Mouse (Mus musculus): Measurements from ENCODE around the gene Taco1. TPM values are rescaled to one million over a fixed set of nuclear protein-coding genes. Genes with fewer than 3 reads are reported as not detected.

Taco1 gene
- total and polyA plus RNA-seq, 3 experiments: 32.8 to 59.6 (median 56.4) TPM

- no peaks in the 10 kb centered on the region for H3K36me3 ChIP-seq (ENCODE audit: control insufficient read depth, insufficient read depth, low read length)
- no peaks in the 10 kb centered on the region for H3K79me2 ChIP-seq (replicated peaks; ENCODE audit: control insufficient read depth, insufficient read depth, low read length)
- no peaks in the 10 kb centered on the region for H3K27me3 ChIP-seq (ENCODE audit: control insufficient read depth, insufficient read depth, low read length)
- H3K4me3 ChIP-seq: no peak overlapping the region
- H3K27ac ChIP-seq: no peak overlapping the region
- TF ChIP-seq CTCF (IDR thresholded peaks at IDR 0.05) (no peak), EP300 (IDR thresholded peaks at IDR 0.05; ENCODE audit: insufficient read depth, low read depth, low read length) (no peak), POLR2A (IDR thresholded peaks at IDR 0.05; ENCODE audit: insufficient read depth, low read depth, low read length) (no peak)
- WGBS: 84% methylated on average over 6 of the region's 6 CpGs
- no peak overlapping the region for H3K9ac ChIP-seq (ENCODE audit: low read depth, low read length)
- intact Hi-C loops (cut with DNase I): no loop called here
- H3K4me1 ChIP-seq (ENCODE audit: control insufficient read depth, insufficient read depth, low read length): no peaks in the 10 kb centered on the region
- DNase-seq: no peak
Observed at GRCm38 (mm10) chr11:106055341-106055740, 10.5 kb upstream of the Taco1 start.

- WGBS: 81% methylated on average over 8 of the region's 8 CpGs
- Histone ChIP-seq H3K4me1 (ENCODE audit: control insufficient read depth, insufficient read depth, low read length) (no peaks in the 10 kb centered on the region), H3K9ac (ENCODE audit: low read depth, low read length) (no peak overlapping the region), H3K27me3 (ENCODE audit: control insufficient read depth, insufficient read depth, low read length) (no peaks in the 10 kb centered on the region), H3K79me2 (replicated peaks; ENCODE audit: control insufficient read depth, insufficient read depth, low read length) (no peaks in the 10 kb centered on the region), H3K4me3 (no peak overlapping the region), H3K27ac (no peak overlapping the region), H3K36me3 (ENCODE audit: control insufficient read depth, insufficient read depth, low read length) (no peaks in the 10 kb centered on the region)
- intact Hi-C loops (cut with DNase I): no loop called here
- no peak for DNase-seq
- TF ChIP-seq CTCF (IDR thresholded peaks at IDR 0.05) (no peak), POLR2A (IDR thresholded peaks at IDR 0.05; ENCODE audit: insufficient read depth, low read depth, low read length) (no peak), EP300 (IDR thresholded peaks at IDR 0.05; ENCODE audit: insufficient read depth, low read depth, low read length) (no peak)
Observed at GRCm38 (mm10) chr11:106056819-106057491, 8.9 kb upstream of the Taco1 start.

- no peak for DNase-seq
- no peaks in the 10 kb centered on the region for H3K4me1 ChIP-seq (ENCODE audit: control insufficient read depth, insufficient read depth, low read length)
- H3K4me3 ChIP-seq: no peak overlapping the region
- TF ChIP-seq CTCF (IDR thresholded peaks at IDR 0.05) (no peak), EP300 (IDR thresholded peaks at IDR 0.05; ENCODE audit: insufficient read depth, low read depth, low read length) (no peak), POLR2A (IDR thresholded peaks at IDR 0.05; ENCODE audit: insufficient read depth, low read depth, low read length) (no peak)
- no peaks in the 10 kb centered on the region for H3K79me2 ChIP-seq (replicated peaks; ENCODE audit: control insufficient read depth, insufficient read depth, low read length)
- intact Hi-C loops (cut with DNase I): no loop called here
- no peak overlapping the region for H3K27ac ChIP-seq
- no peaks in the 10 kb centered on the region for H3K36me3 ChIP-seq (ENCODE audit: control insufficient read depth, insufficient read depth, low read length)
- H3K9ac ChIP-seq (ENCODE audit: low read depth, low read length): no peak overlapping the region
- 79% methylated on average over 8 of the region's 8 CpGs for WGBS
- no peaks in the 10 kb centered on the region for H3K27me3 ChIP-seq (ENCODE audit: control insufficient read depth, insufficient read depth, low read length)
Observed at GRCm38 (mm10) chr11:106058020-106058419, 7.8 kb upstream of the Taco1 start.

GRCm38 (mm10) chr11:106060549-106060948 is 5.3 kb upstream of the Taco1 start:
- WGBS: 53% methylated on average over 1 of the region's 1 CpGs
- no peaks in the 10 kb centered on the region for H3K79me2 ChIP-seq (replicated peaks; ENCODE audit: control insufficient read depth, insufficient read depth, low read length)
- TF ChIP-seq POLR2A (IDR thresholded peaks at IDR 0.05; ENCODE audit: insufficient read depth, low read depth, low read length) (no peak), EP300 (IDR thresholded peaks at IDR 0.05; ENCODE audit: insufficient read depth, low read depth, low read length) (no peak), CTCF (IDR thresholded peaks at IDR 0.05) (no peak)
- no peaks in the 10 kb centered on the region for H3K4me1 ChIP-seq (ENCODE audit: control insufficient read depth, insufficient read depth, low read length)
- DNase-seq: no peak
- no peaks in the 10 kb centered on the region for H3K27me3 ChIP-seq (ENCODE audit: control insufficient read depth, insufficient read depth, low read length)
- intact Hi-C loops (cut with DNase I): no loop called here
- H3K36me3 ChIP-seq (ENCODE audit: control insufficient read depth, insufficient read depth, low read length): no peaks in the 10 kb centered on the region
- no peak overlapping the region for H3K9ac ChIP-seq (ENCODE audit: low read depth, low read length)
- no peak overlapping the region for H3K4me3 ChIP-seq
- no peak overlapping the region for H3K27ac ChIP-seq

GRCm38 (mm10) chr11:106061311-106061710 is 4.5 kb upstream of the Taco1 start:
- no peak overlapping the region for H3K27ac ChIP-seq
- no peaks in the 10 kb centered on the region for H3K79me2 ChIP-seq (replicated peaks; ENCODE audit: control insufficient read depth, insufficient read depth, low read length)
- no peak overlapping the region for H3K4me3 ChIP-seq
- WGBS: 83% methylated on average over 1 of the region's 1 CpGs
- intact Hi-C loops (cut with DNase I): no loop called here
- no peaks in the 10 kb centered on the region for H3K27me3 ChIP-seq (ENCODE audit: control insufficient read depth, insufficient read depth, low read length)
- no peak for DNase-seq
- no peak overlapping the region for H3K9ac ChIP-seq (ENCODE audit: low read depth, low read length)
- H3K36me3 ChIP-seq (ENCODE audit: control insufficient read depth, insufficient read depth, low read length): no peaks in the 10 kb centered on the region
- no peaks in the 10 kb centered on the region for H3K4me1 ChIP-seq (ENCODE audit: control insufficient read depth, insufficient read depth, low read length)
- TF ChIP-seq CTCF (IDR thresholded peaks at IDR 0.05): no peak
- TF ChIP-seq EP300 (IDR thresholded peaks at IDR 0.05; ENCODE audit: insufficient read depth, low read depth, low read length): no peak
- TF ChIP-seq POLR2A (IDR thresholded peaks at IDR 0.05; ENCODE audit: insufficient read depth, low read depth, low read length): no peak

GRCm38 (mm10) chr11:106063756-106064155 is 2.1 kb upstream of the Taco1 start:
- peaks cover 4% of the 10 kb centered on the region for H3K4me1 ChIP-seq (ENCODE audit: control insufficient read depth, insufficient read depth, low read length)
- DNase-seq: no peak
- H3K27ac ChIP-seq: no peak overlapping the region
- H3K36me3 ChIP-seq (ENCODE audit: control insufficient read depth, insufficient read depth, low read length): no peaks in the 10 kb centered on the region
- no peaks in the 10 kb centered on the region for H3K79me2 ChIP-seq (replicated peaks; ENCODE audit: control insufficient read depth, insufficient read depth, low read length)
- H3K27me3 ChIP-seq (ENCODE audit: control insufficient read depth, insufficient read depth, low read length): no peaks in the 10 kb centered on the region
- no peak overlapping the region for H3K4me3 ChIP-seq
- no peak overlapping the region for H3K9ac ChIP-seq (ENCODE audit: low read depth, low read length)
- TF ChIP-seq EP300 (IDR thresholded peaks at IDR 0.05; ENCODE audit: insufficient read depth, low read depth, low read length): no peak
- no peak for TF ChIP-seq CTCF (IDR thresholded peaks at IDR 0.05)
- no peak for TF ChIP-seq POLR2A (IDR thresholded peaks at IDR 0.05; ENCODE audit: insufficient read depth, low read depth, low read length)
- 82% methylated on average over 5 of the region's 5 CpGs for WGBS
- intact Hi-C loops (cut with DNase I): no loop called here
